Mouse (Mus musculus) right cerebral cortex, postnatal 4 days (tissue): ENCODE measurements at regions not wholly inside any gene's neighbourhood (a gene's known extent, or its start where the extent isn't known, plus 50 kb on each side); places are given as distances from the start of the nearest gene placed in this dataset.

Source experiments
- DNase-seq: peaks from one replicate; pipeline ENCODE4 v3.0.0-alpha.2; 2022

GRCm38 (mm10) chr6:100517662-100518061, 153.3 kb downstream of the Shq1 start:
- DNase-seq: no peak

- peak; percentile 62 for DNase-seq
Measured at GRCm38 (mm10) chr6:100512676-100513075, 158.3 kb downstream of the Shq1 start.

GRCm38 (mm10) chr6:100510676-100511075, 160.3 kb downstream of the Shq1 start:
- no peak for DNase-seq

GRCm38 (mm10) chr6:100505506-100506247, 165.3 kb downstream of the Shq1 start:
- DNase-seq: no peak

GRCm38 (mm10) chr6:100502961-100503782, 167.8 kb downstream of the Shq1 start:
- no peak for DNase-seq

GRCm38 (mm10) chr6:100502139-100502538, 168.8 kb downstream of the Shq1 start:
- DNase-seq: no peak

GRCm38 (mm10) chr6:100500741-100501140, 170.2 kb downstream of the Shq1 start:
- no peak for DNase-seq

- DNase-seq: no peak
Measured at GRCm38 (mm10) chr6:100500060-100500459, 170.9 kb downstream of the Shq1 start.

- no peak for DNase-seq
Measured at GRCm38 (mm10) chr6:100498861-100499271, 172.1 kb downstream of the Shq1 start.

GRCm38 (mm10) chr6:100498126-100498525, 172.8 kb downstream of the Shq1 start:
- DNase-seq: no peak

GRCm38 (mm10) chr6:100496135-100496534, 174.8 kb downstream of the Shq1 start:
- DNase-seq: no peak

- no peak for DNase-seq
Measured at GRCm38 (mm10) chr6:100495131-100495530, 175.8 kb downstream of the Shq1 start.

- no peak for DNase-seq
Measured at GRCm38 (mm10) chr6:100493558-100493957, 177.4 kb downstream of the Shq1 start.

GRCm38 (mm10) chr6:100491811-100492210, 179.1 kb downstream of the Shq1 start:
- no peak for DNase-seq

GRCm38 (mm10) chr6:100490920-100491712, 179.8 kb downstream of the Shq1 start:
- no peak for DNase-seq

- no peak for DNase-seq
Measured at GRCm38 (mm10) chr6:100483836-100484235, 187.1 kb downstream of the Shq1 start.

- DNase-seq: no peak
Measured at GRCm38 (mm10) chr6:100483084-100483810, 187.7 kb downstream of the Shq1 start.

- DNase-seq: no peak
Measured at GRCm38 (mm10) chr6:100482572-100482971, 188.4 kb downstream of the Shq1 start.

- DNase-seq: no peak
Measured at GRCm38 (mm10) chr6:100480525-100480924, 190.4 kb downstream of the Shq1 start.

- DNase-seq: no peak
Measured at GRCm38 (mm10) chr6:100479881-100480280, 191.1 kb downstream of the Shq1 start.

GRCm38 (mm10) chr6:100479455-100479854, 191.5 kb downstream of the Shq1 start:
- no peak for DNase-seq

- DNase-seq: no peak
Measured at GRCm38 (mm10) chr6:100476550-100477366, 189.5 kb upstream of the Rybp start.
